Mouse (Mus musculus): ENCODE data around the gene Dpy19l3. TPM values are rescaled to one million over a fixed set of nuclear protein-coding genes. Genes with fewer than 3 reads are reported as not detected.
A peak's percentile ranks its signal among the peaks of the same experiment; 100 is the strongest.

The Dpy19l3 gene
- polyA plus RNA-seq, 1 experiment from 2014 or later = 34.7 TPM

- peak overlapping the region; percentile 94 for H3K27ac ChIP-seq (replicated peaks)
- H3K4me1 ChIP-seq = peaks cover 67% of the 10 kb centered on the region
- peaks cover 6% of the 10 kb centered on the region; the same call in 1 of the 2 replicates for H3K27me3 ChIP-seq (ENCODE audit: low read depth, poor library complexity, severe bottlenecking)
- WGBS = 20% methylated on average over 18 of the region's 18 CpGs
- no peaks in the 10 kb centered on the region for H3K36me3 ChIP-seq
- peak overlapping the region; percentile 30 for H3K4me3 ChIP-seq
- no peaks in the 10 kb centered on the region for H3K9me3 ChIP-seq (replicated peaks)
- DNase-seq (ENCODE audit: low spot score) = peak; percentile 85
Measured at GRCm38 (mm10) chr7:35668066-35669041, 85.9 kb downstream of the Dpy19l3 start.

- Histone ChIP-seq H3K27me3 (ENCODE audit: low read depth, poor library complexity, severe bottlenecking) (no peaks in the 10 kb centered on the region), H3K36me3 (no peaks in the 10 kb centered on the region), H3K4me3 (no peak overlapping the region), H3K9me3 (replicated peaks) (peaks cover 7% of the 10 kb centered on the region; the same call in 1 of the 2 replicates), H3K4me1 (peaks cover 42% of the 10 kb centered on the region), H3K27ac (replicated peaks) (peak overlapping the region; percentile 79)
- WGBS = 57% methylated on average over 16 of the region's 16 CpGs
- DNase-seq (ENCODE audit: low spot score) = no peak
Measured at GRCm38 (mm10) chr7:35663790-35664376, 90.4 kb downstream of the Dpy19l3 start.

GRCm38 (mm10) chr7:35659173-35659572, 95.1 kb downstream of the Dpy19l3 start:
- Histone ChIP-seq H3K4me3 (no peak overlapping the region), H3K4me1 (peaks cover 17% of the 10 kb centered on the region), H3K9me3 (replicated peaks) (peaks cover 7% of the 10 kb centered on the region; the same call in 1 of the 2 replicates), H3K36me3 (no peaks in the 10 kb centered on the region), H3K27me3 (ENCODE audit: low read depth, poor library complexity, severe bottlenecking) (no peaks in the 10 kb centered on the region), H3K27ac (replicated peaks) (no peak overlapping the region)
- WGBS = 55% methylated on average over 3 of the region's 3 CpGs
- DNase-seq (ENCODE audit: low spot score) = peak; percentile 43

GRCm38 (mm10) chr7:35657829-35658228, 96.4 kb downstream of the Dpy19l3 start:
- WGBS = 46% methylated on average over 6 of the region's 6 CpGs
- DNase-seq (ENCODE audit: low spot score) = no peak
- peaks cover 7% of the 10 kb centered on the region; the same call in 1 of the 2 replicates for H3K9me3 ChIP-seq (replicated peaks)
- H3K4me1 ChIP-seq = peaks cover 8% of the 10 kb centered on the region
- H3K36me3 ChIP-seq = no peaks in the 10 kb centered on the region
- no peak overlapping the region for H3K4me3 ChIP-seq
- no peaks in the 10 kb centered on the region for H3K27me3 ChIP-seq (ENCODE audit: low read depth, poor library complexity, severe bottlenecking)
- 0 out of 2 replicates have a peak overlapping the region, but pooled peaks have one; percentile 9 for H3K27ac ChIP-seq (replicated peaks)

GRCm38 (mm10) chr7:35651583-35652270, 102.5 kb downstream of the Dpy19l3 start:
- Histone ChIP-seq H3K36me3 (no peaks in the 10 kb centered on the region), H3K4me1 (peaks cover 6% of the 10 kb centered on the region; the same call in 1 of the 2 replicates), H3K9me3 (replicated peaks) (peaks cover 9% of the 10 kb centered on the region), H3K27ac (replicated peaks) (0 out of 2 replicates have a peak overlapping the region, but pooled peaks have one; percentile 2), H3K4me3 (no peak overlapping the region), H3K27me3 (ENCODE audit: low read depth, poor library complexity, severe bottlenecking) (no peaks in the 10 kb centered on the region)
- 84% methylated on average over 10 of the region's 10 CpGs for WGBS
- DNase-seq (ENCODE audit: low spot score) = no peak

- H3K9me3 ChIP-seq (replicated peaks) = peaks cover 9% of the 10 kb centered on the region
- no peak for DNase-seq (ENCODE audit: low spot score)
- WGBS = 81% methylated on average over 11 of the region's 11 CpGs
- no peaks in the 10 kb centered on the region for H3K27me3 ChIP-seq (ENCODE audit: low read depth, poor library complexity, severe bottlenecking)
- H3K36me3 ChIP-seq = peaks cover 2% of the 10 kb centered on the region
- peak overlapping the region; percentile 2; the same call in 1 of the 2 replicates for H3K27ac ChIP-seq (replicated peaks)
- no peak overlapping the region for H3K4me3 ChIP-seq
- peaks cover 15% of the 10 kb centered on the region for H3K4me1 ChIP-seq
Measured at GRCm38 (mm10) chr7:35650716-35651410, 103.4 kb downstream of the Dpy19l3 start.

- Histone ChIP-seq H3K27me3 (ENCODE audit: low read depth, poor library complexity, severe bottlenecking) (no peaks in the 10 kb centered on the region), H3K4me3 (no peak overlapping the region), H3K4me1 (peaks cover 18% of the 10 kb centered on the region), H3K27ac (replicated peaks) (no peak overlapping the region), H3K9me3 (replicated peaks) (peaks cover 9% of the 10 kb centered on the region), H3K36me3 (peaks cover 19% of the 10 kb centered on the region)
- no peak for DNase-seq (ENCODE audit: low spot score)
- WGBS = 50% methylated on average over 3 of the region's 3 CpGs
Measured at GRCm38 (mm10) chr7:35649071-35649470, 105.2 kb downstream of the Dpy19l3 start.

- peaks cover 26% of the 10 kb centered on the region for H3K36me3 ChIP-seq
Measured at GRCm38 (mm10) chr7:35648239-35649069, 105.8 kb downstream of the Dpy19l3 start.

GRCm38 (mm10) chr7:35647101-35647698, 107.1 kb downstream of the Dpy19l3 start, which contains the start of gene Pdcd5:
Gene Pdcd5 (minus strand): TSS chr7:35647521.
- Histone ChIP-seq H3K4me3 (peak within 1 kb of the TSS; percentile 96), H3K9me3 (replicated peaks) (peaks cover 9% of the 10 kb centered on the region), H3K27ac (replicated peaks) (peak within 1 kb of the TSS; percentile 94), H3K36me3 (peaks cover 38% of the 10 kb centered on the region), H3K4me1 (peaks cover 18% of the 10 kb centered on the region), H3K27me3 (ENCODE audit: low read depth, poor library complexity, severe bottlenecking) (no peaks in the 10 kb centered on the region)
- WGBS = under 1% methylated on average over 64 of the region's 64 CpGs
- DNase-seq (ENCODE audit: low spot score) = peak; percentile 98

More at GRCm38 (mm10) chr7:35648239-35649069, 105.8 kb downstream of the Dpy19l3 start:
- H3K27ac ChIP-seq (replicated peaks) = no peak overlapping the region
- H3K4me3 ChIP-seq = no peak overlapping the region
- H3K27me3 ChIP-seq (ENCODE audit: low read depth, poor library complexity, severe bottlenecking) = no peaks in the 10 kb centered on the region
- no peak for DNase-seq (ENCODE audit: low spot score)
- H3K9me3 ChIP-seq (replicated peaks) = peaks cover 9% of the 10 kb centered on the region
- peaks cover 18% of the 10 kb centered on the region for H3K4me1 ChIP-seq
- 75% methylated on average over 9 of the region's 9 CpGs for WGBS

GRCm38 (mm10) chr7:35646317-35647081, 107.8 kb downstream of the Dpy19l3 start:
- peaks cover 45% of the 10 kb centered on the region for H3K36me3 ChIP-seq
- DNase-seq (ENCODE audit: low spot score) = peak; percentile 55
- peak overlapping the region; percentile 94 for H3K27ac ChIP-seq (replicated peaks)
- WGBS = 12% methylated on average over 34 of the region's 34 CpGs
- no peaks in the 10 kb centered on the region for H3K27me3 ChIP-seq (ENCODE audit: low read depth, poor library complexity, severe bottlenecking)
- peaks cover 18% of the 10 kb centered on the region for H3K4me1 ChIP-seq
- H3K4me3 ChIP-seq = peak overlapping the region; percentile 96
- H3K9me3 ChIP-seq (replicated peaks) = peaks cover 9% of the 10 kb centered on the region
